Mouse (Mus musculus): ENCODE results near the gene Fbxo4. TPM values are rescaled to one million over a fixed set of nuclear protein-coding genes. Genes with fewer than 3 reads are reported as not detected.

The Fbxo4 gene
- 6.6 and 7.7 TPM in 2 replicates for polyA plus RNA-seq (2016; fragmentation: Nextera tagmentation; extraction: Ambion mirVana)

DNA sequence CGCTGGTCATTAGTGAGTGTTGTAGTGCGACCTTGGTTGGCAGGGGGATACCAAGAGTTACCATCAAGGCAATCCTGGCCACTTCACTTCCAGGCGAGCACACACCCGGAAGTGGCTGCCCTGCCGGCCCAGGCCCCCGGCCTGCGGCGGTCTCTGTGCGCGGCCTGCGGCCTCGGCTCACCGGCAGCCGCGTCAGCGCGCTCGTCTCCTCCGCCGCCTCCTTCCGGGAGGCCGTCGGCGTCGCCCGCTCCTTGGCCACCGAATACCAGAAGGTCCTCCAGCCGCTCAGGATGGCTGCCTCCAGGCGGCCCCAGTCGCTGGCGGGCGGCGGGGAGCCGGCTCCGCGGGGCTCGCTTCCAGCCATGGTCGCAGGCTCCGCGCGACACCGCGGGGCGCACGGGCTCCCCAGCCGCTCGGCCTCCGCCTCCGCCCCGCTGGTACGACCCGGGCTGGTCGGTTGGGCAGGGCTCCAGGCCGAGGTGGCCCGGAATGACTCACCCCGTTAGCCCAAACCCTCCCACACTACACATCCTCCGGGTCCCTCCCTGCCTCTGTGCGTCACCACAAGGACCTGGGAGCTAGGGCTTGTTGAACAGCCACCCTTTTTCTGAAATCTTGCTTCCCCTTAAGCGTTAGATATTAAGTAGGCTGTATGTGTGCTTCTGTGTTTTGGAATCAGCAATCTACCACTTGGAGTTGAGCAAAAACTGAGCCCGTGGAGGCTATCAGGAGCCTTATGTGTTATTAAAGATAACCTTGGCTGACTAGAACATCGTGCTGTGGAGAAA, at the start of gene Fbxo4:
Gene Fbxo4, minus strand, starts transcription at position 513 of the 788 bp plus-strand sequence.
- peak within 1 kb of the TSS; percentile 97 for H3K27ac ChIP-seq
- H3K9me3 ChIP-seq: no peaks in the 10 kb centered on the region
- H3K4me3 ChIP-seq (replicated peaks): peak within 1 kb of the TSS; percentile 68
- H3K27me3 ChIP-seq: no peaks in the 10 kb centered on the region
- H3K36me3 ChIP-seq: peaks cover 32% of the 10 kb centered on the region
- H3K9ac ChIP-seq (replicated peaks): peak within 1 kb of the TSS; percentile 92
- 2% methylated on average over 61 of the region's 61 CpGs for WGBS
- H3K4me2 ChIP-seq: peak within 1 kb of the TSS; percentile 65
- no peaks in the 10 kb centered on the region; the same call in 1 of the 2 replicates for H3K4me1 ChIP-seq (replicated peaks)
- peak; percentile 95 for ATAC-seq (ENCODE audit: insufficient number of reproducible peaks, insufficient read depth, low FRiP score, low TSS enrichment, low read depth)

DNA sequence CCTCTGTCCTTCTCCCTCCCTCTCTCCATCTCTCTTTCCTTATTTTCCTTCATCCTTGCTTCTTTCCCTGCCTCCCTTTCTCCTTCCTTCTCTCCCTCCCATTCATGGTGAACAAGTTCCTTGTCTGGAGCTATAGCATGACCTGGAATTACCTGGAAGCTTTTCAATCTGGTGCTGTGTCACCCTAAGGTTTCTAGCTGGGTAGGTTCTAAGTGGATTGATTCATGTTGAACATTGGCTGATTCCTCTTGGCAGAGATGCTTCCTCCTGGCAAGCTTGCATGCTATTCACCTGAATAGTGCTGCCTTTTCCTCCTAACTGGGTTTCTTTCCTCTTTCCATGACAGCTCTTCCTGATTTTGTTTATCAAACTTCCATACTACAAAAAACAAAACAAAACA, 49.6 kb upstream of the Fbxo4 start:
- H3K27ac ChIP-seq: no peak overlapping the region
- peaks cover 9% of the 10 kb centered on the region for H3K4me1 ChIP-seq (replicated peaks)
- no peak overlapping the region for H3K4me3 ChIP-seq (replicated peaks)
- H3K4me2 ChIP-seq: no peak overlapping the region
- H3K9ac ChIP-seq (replicated peaks): no peak overlapping the region
- no peaks in the 10 kb centered on the region for H3K9me3 ChIP-seq
- no peak for ATAC-seq (ENCODE audit: insufficient number of reproducible peaks, insufficient read depth, low FRiP score, low TSS enrichment, low read depth)
- no peaks in the 10 kb centered on the region for H3K36me3 ChIP-seq
- no peaks in the 10 kb centered on the region for H3K27me3 ChIP-seq

DNA sequence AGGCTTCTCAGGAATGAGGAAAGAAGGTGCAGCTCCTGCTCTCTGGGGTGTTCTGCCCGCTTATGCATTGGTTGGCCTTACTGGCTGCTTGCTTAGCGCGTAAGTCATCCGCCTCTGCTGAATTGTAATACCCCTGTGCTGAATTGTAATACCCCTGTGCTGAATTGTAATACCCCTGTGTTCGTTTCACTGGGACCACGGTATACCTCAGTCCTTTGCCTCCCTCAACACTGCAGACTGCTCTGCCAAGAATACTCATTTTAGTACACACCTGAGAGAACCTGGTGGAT, 49.0 kb upstream of the Fbxo4 start:
- Histone ChIP-seq H3K27ac (no peak overlapping the region), H3K4me1 (replicated peaks) (peaks cover 9% of the 10 kb centered on the region), H3K4me2 (peak overlapping the region; percentile 63; the same call in 1 of the 2 replicates), H3K36me3 (no peaks in the 10 kb centered on the region), H3K27me3 (no peaks in the 10 kb centered on the region), H3K4me3 (replicated peaks) (no peak overlapping the region), H3K9me3 (no peaks in the 10 kb centered on the region), H3K9ac (replicated peaks) (no peak overlapping the region)
- ATAC-seq (ENCODE audit: insufficient number of reproducible peaks, insufficient read depth, low FRiP score, low TSS enrichment, low read depth): no peak
- WGBS: 82% methylated on average over 6 of the region's 6 CpGs

DNA sequence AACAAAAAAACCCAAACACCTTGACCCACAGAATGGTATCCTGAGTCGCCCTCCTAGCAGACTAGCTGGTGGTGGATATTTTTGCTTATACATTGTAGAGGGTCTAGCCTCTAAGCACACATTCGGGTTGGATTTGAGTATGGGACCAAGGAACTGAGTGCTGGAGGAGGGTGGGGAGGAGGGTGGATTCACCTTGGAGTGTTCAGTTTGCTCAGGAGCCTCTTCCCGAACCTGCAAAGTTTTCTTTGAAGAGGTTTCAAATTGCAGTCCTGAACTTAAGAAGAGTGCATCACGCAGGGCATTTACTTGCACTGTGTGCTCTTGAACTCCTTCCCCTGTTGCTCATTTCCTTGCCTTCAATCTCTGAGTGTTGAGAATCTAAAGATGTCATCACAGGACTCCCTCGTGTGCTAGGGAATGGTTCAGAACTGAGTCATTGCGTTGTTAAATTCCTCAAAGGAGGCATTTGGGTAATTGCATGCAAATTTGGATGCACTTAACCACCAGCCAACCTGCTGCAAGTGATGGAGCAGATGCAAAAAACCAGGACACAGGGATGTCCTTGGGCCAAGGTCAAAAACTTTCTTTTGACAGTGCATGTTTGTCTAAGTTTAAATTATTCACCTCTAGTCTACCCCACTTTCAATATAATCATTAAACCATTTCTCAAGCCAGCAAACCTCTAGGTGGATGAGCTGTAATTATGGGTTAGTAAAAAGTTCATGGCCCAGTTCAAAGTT, 48.5 kb upstream of the Fbxo4 start:
- ATAC-seq (ENCODE audit: insufficient number of reproducible peaks, insufficient read depth, low FRiP score, low TSS enrichment, low read depth): peak; percentile 19; the same call in 1 of the 2 replicates

DNA sequence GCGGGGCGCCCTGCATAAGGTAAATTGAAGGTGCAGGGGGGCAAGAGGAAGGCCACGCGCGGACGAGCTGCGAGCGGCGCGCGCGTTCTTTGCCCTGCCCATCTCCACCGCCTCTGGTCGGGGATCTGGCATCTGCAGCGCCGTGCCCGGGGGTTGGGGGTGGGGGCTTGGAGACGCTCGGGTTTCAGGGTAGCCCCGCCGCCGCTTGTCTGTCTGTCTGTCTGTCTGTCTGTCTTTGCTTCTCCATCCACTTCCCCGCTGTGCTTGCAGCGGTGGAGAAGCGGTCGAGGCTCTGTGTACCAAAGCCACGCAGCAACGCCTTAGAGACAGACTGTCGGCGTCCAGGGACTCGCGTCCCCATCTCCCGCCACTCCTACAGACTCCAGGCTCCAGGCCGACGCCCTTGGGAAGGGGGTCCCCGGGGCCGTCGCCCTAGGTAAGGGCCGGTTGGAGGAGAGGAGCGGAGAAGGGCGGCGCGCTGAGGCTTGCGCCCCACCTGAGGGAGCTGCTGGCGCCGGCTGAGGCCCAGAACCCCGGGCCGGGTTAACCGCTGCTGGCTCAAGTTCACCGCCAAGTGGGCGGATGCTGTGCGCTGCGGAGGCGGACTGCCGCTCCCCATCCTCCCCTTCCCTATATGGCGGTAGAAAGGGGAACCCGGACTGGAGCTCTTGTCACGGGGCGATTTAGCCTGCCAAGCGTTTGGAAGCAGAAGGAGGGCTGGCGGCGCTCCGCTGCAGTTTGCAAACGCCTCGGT, 47.6 kb upstream of the Fbxo4 start:
- peak; percentile 85 for ATAC-seq (ENCODE audit: insufficient number of reproducible peaks, insufficient read depth, low FRiP score, low TSS enrichment, low read depth)

More for the DNA sequence above, 48.5 kb upstream of the Fbxo4 start:
- H3K4me2 ChIP-seq: peak overlapping the region; percentile 63
- H3K9ac ChIP-seq (replicated peaks): peak overlapping the region; percentile 84; the same call in 1 of the 2 replicates
- no peaks in the 10 kb centered on the region for H3K27me3 ChIP-seq
- peak overlapping the region; percentile 74 for H3K4me3 ChIP-seq (replicated peaks)
- WGBS: 3% methylated on average over 6 of the region's 6 CpGs
- H3K4me1 ChIP-seq (replicated peaks): peaks cover 9% of the 10 kb centered on the region
- no peaks in the 10 kb centered on the region for H3K9me3 ChIP-seq
- peak overlapping the region; percentile 98 for H3K27ac ChIP-seq
- H3K36me3 ChIP-seq: no peaks in the 10 kb centered on the region

DNA sequence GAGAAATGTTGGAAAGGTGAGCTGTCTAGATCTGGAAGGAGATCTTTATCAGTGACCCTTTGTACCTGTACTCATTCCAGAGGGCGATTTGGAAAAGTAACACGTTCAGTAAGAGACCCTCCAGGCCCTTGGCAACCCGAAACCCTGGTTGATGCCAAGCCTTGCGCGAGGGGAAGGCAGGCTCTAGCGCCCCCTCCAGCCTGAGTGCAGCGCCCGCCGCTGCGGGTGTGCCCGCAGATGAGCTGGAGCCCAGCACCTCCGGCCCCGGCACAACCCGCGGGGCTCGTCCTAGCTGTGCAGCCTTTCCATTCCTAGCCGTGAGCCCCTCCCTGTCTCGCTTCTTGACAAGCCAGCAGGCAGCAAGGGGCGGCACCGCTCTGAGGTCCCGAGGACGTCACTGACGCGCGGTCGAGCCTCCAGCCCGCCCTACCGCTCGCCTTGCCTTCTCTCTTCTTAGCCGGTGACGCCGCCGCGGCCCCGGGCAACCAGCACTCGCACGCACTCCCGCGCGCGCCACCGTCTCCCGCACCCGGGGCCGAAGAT, 46.9 kb upstream of the Fbxo4 start, which contains the start of gene Oxct1:
Gene Oxct1, plus strand, starts transcription at position 153 of the 543 bp plus-strand sequence.
- Histone ChIP-seq H3K27ac (peak within 1 kb of the TSS; percentile 98), H3K4me1 (replicated peaks) (peaks cover 9% of the 10 kb centered on the region), H3K4me3 (replicated peaks) (peak within 1 kb of the TSS; percentile 74), H3K4me2 (peak within 1 kb of the TSS; percentile 63), H3K9me3 (no peaks in the 10 kb centered on the region), H3K36me3 (no peaks in the 10 kb centered on the region), H3K9ac (replicated peaks) (peak within 1 kb of the TSS; percentile 84), H3K27me3 (no peaks in the 10 kb centered on the region)
- peak; percentile 94 for ATAC-seq (ENCODE audit: insufficient number of reproducible peaks, insufficient read depth, low FRiP score, low TSS enrichment, low read depth)
- under 1% methylated on average over 45 of the region's 45 CpGs for WGBS

More for the DNA sequence above, 47.6 kb upstream of the Fbxo4 start:
- peak overlapping the region; percentile 74 for H3K4me3 ChIP-seq (replicated peaks)
- no peaks in the 10 kb centered on the region for H3K27me3 ChIP-seq
- H3K9me3 ChIP-seq: no peaks in the 10 kb centered on the region
- peaks cover 9% of the 10 kb centered on the region for H3K4me1 ChIP-seq (replicated peaks)
- H3K27ac ChIP-seq: peak overlapping the region; percentile 98
- WGBS: under 1% methylated on average over 62 of the region's 65 CpGs
- no peaks in the 10 kb centered on the region for H3K36me3 ChIP-seq
- H3K9ac ChIP-seq (replicated peaks): peak overlapping the region; percentile 84
- peak overlapping the region; percentile 63 for H3K4me2 ChIP-seq

DNA sequence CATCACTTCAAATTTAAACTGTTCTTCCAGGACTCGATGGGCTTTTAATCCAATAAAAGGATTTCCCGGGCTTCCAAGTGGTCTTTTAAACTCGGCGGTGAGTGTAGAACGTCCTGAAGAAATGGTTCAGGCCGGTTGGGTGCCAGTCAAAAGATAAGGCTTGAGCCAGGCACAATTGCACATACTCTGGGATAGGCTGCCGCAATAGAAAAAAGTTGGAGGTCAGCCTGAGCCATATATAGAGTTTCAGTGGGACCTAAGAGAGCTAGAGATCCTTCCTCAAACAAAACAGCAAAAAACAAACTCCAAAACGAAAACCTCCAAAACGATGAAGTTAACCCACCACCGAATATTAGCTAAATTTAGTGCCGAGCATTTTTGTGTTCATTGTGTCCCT, 46.1 kb upstream of the Fbxo4 start:
- H3K9ac ChIP-seq (replicated peaks): no peak overlapping the region

DNA sequence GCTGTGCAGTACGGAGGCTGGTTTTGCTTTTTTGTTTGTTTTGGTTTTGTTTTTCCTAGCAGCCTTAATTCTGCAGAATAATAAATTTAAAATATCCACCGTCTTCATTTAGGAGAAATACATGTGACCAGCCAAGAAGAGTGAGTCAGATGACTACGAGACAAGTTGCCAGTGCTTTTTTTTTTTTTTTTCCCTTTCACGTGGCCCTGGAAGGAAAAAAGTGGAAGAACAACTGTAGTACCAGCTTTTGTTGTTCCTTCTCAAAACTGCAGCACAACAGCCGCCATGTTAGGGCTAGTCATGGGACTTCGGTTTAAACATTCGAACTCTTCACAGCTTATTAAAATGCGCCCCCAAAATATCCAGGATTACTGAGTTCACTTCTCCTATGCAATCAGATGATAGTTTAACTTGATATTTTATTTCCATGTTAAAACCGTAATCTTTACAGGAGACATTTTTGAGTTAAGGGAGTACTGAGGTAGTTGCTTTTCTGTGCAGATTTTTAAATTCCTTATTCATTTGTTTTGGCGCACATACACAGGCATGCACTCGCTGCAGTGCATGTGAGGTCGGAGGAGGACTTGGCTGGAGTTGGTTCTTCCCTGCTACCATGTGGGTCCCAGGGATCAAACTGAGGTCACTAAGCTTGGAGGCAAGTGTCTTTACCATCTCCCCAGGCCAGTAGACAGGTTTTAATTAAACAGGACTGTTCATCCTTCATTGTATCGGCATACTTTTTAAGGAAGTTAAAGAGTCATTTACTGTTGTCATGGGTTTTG, 45.5 kb upstream of the Fbxo4 start:
- ATAC-seq (ENCODE audit: insufficient number of reproducible peaks, insufficient read depth, low FRiP score, low TSS enrichment, low read depth): no peak
- Histone ChIP-seq H3K27me3 (no peaks in the 10 kb centered on the region), H3K27ac (no peak overlapping the region), H3K9me3 (no peaks in the 10 kb centered on the region), H3K36me3 (no peaks in the 10 kb centered on the region), H3K4me2 (peak overlapping the region; percentile 63; the same call in 1 of the 2 replicates), H3K9ac (replicated peaks) (no peak overlapping the region), H3K4me1 (replicated peaks) (peaks cover 9% of the 10 kb centered on the region), H3K4me3 (replicated peaks) (no peak overlapping the region)
- 84% methylated on average over 13 of the region's 13 CpGs for WGBS

More for the DNA sequence above, 46.1 kb upstream of the Fbxo4 start:
- H3K4me1 ChIP-seq (replicated peaks): peaks cover 9% of the 10 kb centered on the region
- no peak for ATAC-seq (ENCODE audit: insufficient number of reproducible peaks, insufficient read depth, low FRiP score, low TSS enrichment, low read depth)
- H3K27ac ChIP-seq: peak overlapping the region; percentile 98; the same call in 1 of the 2 replicates
- H3K9me3 ChIP-seq: no peaks in the 10 kb centered on the region
- peak overlapping the region; percentile 63 for H3K4me2 ChIP-seq
- no peaks in the 10 kb centered on the region for H3K27me3 ChIP-seq
- 74% methylated on average over 11 of the region's 11 CpGs for WGBS
- H3K4me3 ChIP-seq (replicated peaks): peak overlapping the region; percentile 74
- no peaks in the 10 kb centered on the region for H3K36me3 ChIP-seq

DNA sequence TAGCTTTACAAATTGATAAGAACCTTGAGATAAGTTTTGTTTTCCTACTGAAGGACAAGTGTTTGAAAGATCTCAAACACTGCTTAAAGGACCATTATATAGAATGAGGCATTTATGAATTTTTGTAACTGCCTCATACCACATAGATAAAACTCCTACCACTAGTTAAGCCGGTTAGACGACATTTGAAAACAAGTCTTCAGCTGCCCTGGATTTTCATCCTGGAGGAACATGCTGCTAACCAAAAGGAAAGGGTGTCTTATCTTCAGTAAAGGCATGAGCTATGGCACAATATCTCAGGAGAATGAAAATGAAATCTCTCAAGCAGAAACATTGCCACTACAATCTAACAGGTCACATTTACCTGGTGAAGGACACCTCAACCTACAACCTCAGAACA, 44.4 kb upstream of the Fbxo4 start:
- Histone ChIP-seq H3K36me3 (no peaks in the 10 kb centered on the region), H3K4me3 (replicated peaks) (no peak overlapping the region), H3K4me2 (no peak overlapping the region), H3K9ac (replicated peaks) (no peak overlapping the region), H3K9me3 (no peaks in the 10 kb centered on the region), H3K27ac (no peak overlapping the region), H3K27me3 (no peaks in the 10 kb centered on the region), H3K4me1 (replicated peaks) (peaks cover 9% of the 10 kb centered on the region)
- 87% methylated on average over 2 of the region's 2 CpGs for WGBS
- ATAC-seq (ENCODE audit: insufficient number of reproducible peaks, insufficient read depth, low FRiP score, low TSS enrichment, low read depth): no peak

DNA sequence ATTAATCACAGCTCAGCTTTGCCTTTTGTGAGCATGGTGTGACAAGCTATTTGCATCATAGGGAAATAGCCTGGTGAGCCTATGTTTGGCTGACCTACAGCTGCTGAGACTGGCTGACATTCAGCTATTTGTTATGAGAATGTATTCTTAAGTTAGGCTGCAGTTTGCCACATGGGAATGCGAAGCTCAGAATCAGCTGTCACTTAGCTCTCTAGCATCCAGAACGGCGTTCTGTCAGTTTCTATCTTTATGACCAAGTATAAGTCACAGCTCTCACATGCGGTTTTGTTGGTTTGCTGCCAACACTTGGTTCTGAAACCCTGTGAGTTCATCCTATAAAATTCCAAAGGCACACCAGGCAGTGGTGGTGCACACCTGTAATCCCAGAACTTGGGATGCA, 41.3 kb upstream of the Fbxo4 start:
- Histone ChIP-seq H3K36me3 (no peaks in the 10 kb centered on the region), H3K4me3 (replicated peaks) (no peak overlapping the region), H3K4me1 (replicated peaks) (peaks cover 1% of the 10 kb centered on the region; the same call in 1 of the 2 replicates), H3K27me3 (no peaks in the 10 kb centered on the region), H3K9ac (replicated peaks) (no peak overlapping the region), H3K9me3 (no peaks in the 10 kb centered on the region), H3K4me2 (no peak overlapping the region), H3K27ac (no peak overlapping the region)
- no peak for ATAC-seq (ENCODE audit: insufficient number of reproducible peaks, insufficient read depth, low FRiP score, low TSS enrichment, low read depth)
- WGBS: 78% methylated on average over 4 of the region's 4 CpGs
